Mouse (Mus musculus) embryonic facial prominence, embryonic 12.5 days (tissue): ENCODE results near the gene Nr6a1. TPM values are rescaled to one million over a fixed set of nuclear protein-coding genes. Genes with fewer than 3 reads are reported as not detected.
A peak's percentile ranks its signal among the peaks of the same experiment; 100 is the strongest.

ENCODE experiments used
- ATAC-seq: fragments of 200-750 bp; cut with Nextera tagmentation; 2 replicates; pipeline ENCODE4 v1.8.0; 2017; ENCODE audit not compliant: insufficient number of reproducible peaks, insufficient read depth, low FRiP score, low TSS enrichment
- H3K27ac ChIP-seq: fragments of 300-500 bp; sonication (generic); 2 replicates; pipeline ENCODE4 v1.5.1; 2016; ENCODE audit warnings: mild to moderate bottlenecking
- H3K27me3 ChIP-seq: fragments of 300-500 bp; sonication (generic); 2 replicates; pipeline ENCODE4 v1.6.1; 2016; ENCODE audit warnings: mild to moderate bottlenecking, moderate library complexity
- H3K36me3 ChIP-seq: fragments of 300-500 bp; sonication (generic); 2 replicates; pipeline ENCODE4 v1.6.1; 2016; ENCODE audit warnings: mild to moderate bottlenecking
- H3K4me1 ChIP-seq: fragments of 300-500 bp; sonication (generic); 2 replicates; pipeline ENCODE4 v1.6.1; 2016
- H3K4me2 ChIP-seq: fragments of 300-500 bp; sonication (generic); replicated peaks from 2 replicates; pipeline ENCODE4 v1.6.1; 2016; ENCODE audit warnings: mild to moderate bottlenecking, moderate library complexity
- H3K4me3 ChIP-seq: fragments of 300-500 bp; sonication (generic); 2 replicates; pipeline ENCODE4 v1.5.1; 2016; ENCODE audit warnings: mild to moderate bottlenecking
- H3K9ac ChIP-seq: fragments of 300-500 bp; sonication (generic); 2 replicates; pipeline ENCODE4 v1.6.1; 2016; ENCODE audit warnings: mild to moderate bottlenecking, moderate library complexity
- H3K9me3 ChIP-seq: fragments of 300-500 bp; sonication (generic); 2 replicates; pipeline ENCODE4 v1.6.1; 2016; ENCODE audit warnings: mild to moderate bottlenecking, moderate library complexity
- WGBS: fragments of 180-500 bp; shearing (Covaris S2); methylation state at CpG from one replicate; pipeline ENCODE4 v1.1.7; 2016; 5-methylcytosine and 5-hydroxymethylcytosine counted together
- polyA plus RNA-seq: library from polyadenylated mRNA; unstranded; fragments of >200 nt; fragmentation: Nextera tagmentation; extraction: Ambion mirVana; gene quantifications from 2 replicates; pipeline ENCODE4 v1.2.1, GENCODE M21; 2016

The Nr6a1 gene
- polyA plus RNA-seq, 1 experiment from 2014 or later: 2.0 TPM

GRCm38 (mm10) chr2:38720661-38721060 lies 206.8 kb downstream of the Nr6a1 start:
- H3K4me3 ChIP-seq: no peak overlapping the region
- H3K4me2 ChIP-seq: no peak overlapping the region
- no peaks in the 10 kb centered on the region for H3K36me3 ChIP-seq
- WGBS: 72% methylated on average over 2 of the region's 2 CpGs
- no peaks in the 10 kb centered on the region for H3K9me3 ChIP-seq
- ATAC-seq: no peak
- H3K9ac ChIP-seq: no peak overlapping the region
- 0 out of 2 replicates have a peak, but pooled peaks cover 3% of the 10 kb centered on the region for H3K4me1 ChIP-seq
- no peaks in the 10 kb centered on the region for H3K27me3 ChIP-seq
- no peak overlapping the region for H3K27ac ChIP-seq

GRCm38 (mm10) chr2:38719354-38719753 lies 208.1 kb downstream of the Nr6a1 start:
- Histone ChIP-seq H3K4me1 (0 out of 2 replicates have a peak, but pooled peaks cover 3% of the 10 kb centered on the region), H3K9ac (no peak overlapping the region), H3K27me3 (peaks cover 6% of the 10 kb centered on the region), H3K27ac (no peak overlapping the region), H3K4me3 (no peak overlapping the region), H3K36me3 (no peaks in the 10 kb centered on the region), H3K4me2 (no peak overlapping the region), H3K9me3 (no peaks in the 10 kb centered on the region)
- 73% methylated on average over 6 of the region's 6 CpGs for whole genome bisulfite sequencing
- no peak for ATAC-seq

GRCm38 (mm10) chr2:38718676-38719075 lies 208.8 kb downstream of the Nr6a1 start:
- Histone ChIP-seq H3K9ac (no peak overlapping the region), H3K36me3 (no peaks in the 10 kb centered on the region), H3K4me1 (no peaks in the 10 kb centered on the region), H3K4me2 (no peak overlapping the region), H3K27me3 (peaks cover 12% of the 10 kb centered on the region), H3K4me3 (no peak overlapping the region), H3K27ac (no peak overlapping the region), H3K9me3 (no peaks in the 10 kb centered on the region)
- no peak for ATAC-seq
- WGBS: 66% methylated on average over 8 of the region's 8 CpGs

- Histone ChIP-seq H3K4me2 (no peak overlapping the region), H3K9ac (no peak overlapping the region), H3K36me3 (no peaks in the 10 kb centered on the region), H3K4me3 (no peak overlapping the region), H3K4me1 (peaks cover 4% of the 10 kb centered on the region; the same call in 1 of the 2 replicates), H3K9me3 (no peaks in the 10 kb centered on the region), H3K27ac (no peak overlapping the region), H3K27me3 (peaks cover 25% of the 10 kb centered on the region)
- ATAC-seq: no peak
- WGBS: 89% methylated on average over 2 of the region's 2 CpGs
Observed at GRCm38 (mm10) chr2:38717436-38717835, 210.1 kb downstream of the Nr6a1 start.

GRCm38 (mm10) chr2:38714324-38714723 lies 213.2 kb downstream of the Nr6a1 start, which contains the start of gene Nr5a1:
Gene Nr5a1 (minus strand): TSS chr2:38714542.
- no peak within 1 kb of the TSS for H3K4me2 ChIP-seq
- H3K9me3 ChIP-seq: no peaks in the 10 kb centered on the region
- H3K4me1 ChIP-seq: peaks cover 23% of the 10 kb centered on the region
- peaks cover 54% of the 10 kb centered on the region for H3K27me3 ChIP-seq
- WGBS: 88% methylated on average over 13 of the region's 13 CpGs
- no peaks in the 10 kb centered on the region for H3K36me3 ChIP-seq
- H3K27ac ChIP-seq: no peak within 1 kb of the TSS
- no peak for ATAC-seq
- no peak within 1 kb of the TSS for H3K4me3 ChIP-seq
- H3K9ac ChIP-seq: no peak within 1 kb of the TSS

GRCm38 (mm10) chr2:38713596-38713995 lies 213.9 kb downstream of the Nr6a1 start:
- Histone ChIP-seq H3K36me3 (no peaks in the 10 kb centered on the region), H3K27me3 (peaks cover 62% of the 10 kb centered on the region), H3K27ac (no peak overlapping the region), H3K4me3 (no peak overlapping the region), H3K9ac (no peak overlapping the region), H3K9me3 (no peaks in the 10 kb centered on the region), H3K4me2 (no peak overlapping the region), H3K4me1 (peaks cover 23% of the 10 kb centered on the region)
- no peak for ATAC-seq
- WGBS: 68% methylated on average over 3 of the region's 3 CpGs

GRCm38 (mm10) chr2:38712769-38713125 lies 214.7 kb downstream of the Nr6a1 start:
- Histone ChIP-seq H3K9ac (no peak overlapping the region), H3K4me3 (no peak overlapping the region), H3K27me3 (peaks cover 70% of the 10 kb centered on the region), H3K9me3 (no peaks in the 10 kb centered on the region), H3K36me3 (no peaks in the 10 kb centered on the region), H3K27ac (no peak overlapping the region), H3K4me2 (no peak overlapping the region), H3K4me1 (peaks cover 23% of the 10 kb centered on the region)
- no peak for ATAC-seq
- 20% methylated on average over 11 of the region's 11 CpGs for WGBS

GRCm38 (mm10) chr2:38712076-38712768 lies 215.3 kb downstream of the Nr6a1 start:
- H3K36me3 ChIP-seq: no peaks in the 10 kb centered on the region
- H3K4me3 ChIP-seq: peak overlapping the region; percentile 27
- peaks cover 23% of the 10 kb centered on the region for H3K4me1 ChIP-seq
- no peak overlapping the region for H3K27ac ChIP-seq
- H3K9me3 ChIP-seq: no peaks in the 10 kb centered on the region
- peaks cover 75% of the 10 kb centered on the region for H3K27me3 ChIP-seq
- ATAC-seq: no peak
- peak overlapping the region; percentile 53 for H3K4me2 ChIP-seq
- WGBS: 5% methylated on average over 51 of the region's 58 CpGs
- no peak overlapping the region; the same call in 1 of the 2 replicates for H3K9ac ChIP-seq

DNA sequence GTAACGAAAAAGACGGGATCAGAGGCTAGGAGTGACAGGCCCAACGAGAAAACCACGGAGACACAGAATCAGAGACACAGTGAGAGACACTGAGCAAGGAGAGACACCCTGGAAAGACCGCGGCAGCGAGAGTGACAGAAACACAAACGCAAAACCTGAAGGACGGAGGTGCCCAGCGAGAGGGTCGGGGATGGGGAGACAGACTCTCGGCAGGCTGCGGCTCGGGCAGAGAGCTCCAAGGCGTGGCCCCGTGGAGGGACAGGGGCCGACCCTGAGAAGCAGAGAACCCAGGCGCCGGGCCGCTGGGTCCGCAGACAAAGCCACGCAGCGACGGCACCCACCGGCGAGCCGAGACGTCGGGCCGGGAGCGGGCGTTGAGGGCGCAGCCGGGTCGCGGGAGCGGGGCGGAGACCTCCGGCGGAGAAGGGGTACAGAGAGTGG lies 216.0 kb downstream of the Nr6a1 start:
- Histone ChIP-seq H3K27me3 (peaks cover 83% of the 10 kb centered on the region), H3K9me3 (no peaks in the 10 kb centered on the region), H3K4me2 (peak overlapping the region; percentile 53), H3K4me3 (peak overlapping the region; percentile 27), H3K4me1 (peaks cover 23% of the 10 kb centered on the region), H3K27ac (no peak overlapping the region), H3K36me3 (no peaks in the 10 kb centered on the region), H3K9ac (no peak overlapping the region)
- ATAC-seq: no peak
- under 1% methylated on average over 40 of the region's 40 CpGs for WGBS

DNA sequence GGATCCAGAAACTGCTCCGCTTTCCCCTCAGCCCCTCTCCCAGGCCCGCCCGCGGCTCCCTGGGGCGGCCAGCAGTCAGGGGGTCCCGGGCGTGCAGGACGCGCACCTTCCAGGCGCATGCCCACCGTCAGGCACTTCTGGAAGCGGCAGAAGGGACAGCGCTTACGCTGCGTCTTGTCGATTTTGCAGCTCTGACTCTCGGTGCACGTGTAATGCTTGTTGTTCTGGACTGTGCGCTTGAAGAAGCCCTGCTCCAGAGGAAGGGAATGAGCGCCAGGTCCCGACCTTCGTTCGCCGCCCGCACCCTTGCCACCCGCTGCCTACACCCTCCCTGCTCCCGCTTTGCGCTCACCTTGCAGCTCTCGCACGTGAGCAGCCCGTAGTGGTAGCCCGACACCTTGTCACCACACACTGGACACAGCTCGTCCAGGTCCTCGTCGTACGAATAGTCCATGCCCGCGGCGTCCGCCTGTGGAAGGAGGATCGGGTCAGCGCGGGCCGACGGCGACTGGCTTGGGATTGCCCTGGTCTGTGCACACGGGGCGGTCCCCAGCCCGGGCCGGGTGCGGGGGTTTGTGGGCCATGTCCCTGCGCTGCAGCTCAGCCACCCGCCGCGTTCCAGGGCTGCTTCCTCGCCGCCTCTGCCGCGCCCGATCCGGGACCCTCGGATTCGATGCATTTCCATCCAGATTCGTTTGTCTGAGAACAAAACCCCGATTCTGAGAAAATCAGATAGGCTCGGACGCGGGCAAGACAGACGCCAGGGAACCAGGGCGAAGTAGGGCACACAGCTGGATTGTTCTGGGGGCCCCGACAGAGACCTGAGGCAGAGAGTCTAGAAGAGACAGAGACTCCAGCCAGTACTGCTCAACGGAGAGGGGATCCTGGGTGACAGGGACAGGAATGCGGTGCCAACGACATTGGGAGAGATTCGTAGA lies 216.9 kb downstream of the Nr6a1 start:
- ATAC-seq: no peak
- H3K4me1 ChIP-seq: peaks cover 23% of the 10 kb centered on the region
- peak overlapping the region; percentile 31 for H3K4me3 ChIP-seq
- no peak overlapping the region; the same call in 1 of the 2 replicates for H3K9ac ChIP-seq
- H3K36me3 ChIP-seq: no peaks in the 10 kb centered on the region
- WGBS: under 1% methylated on average over 75 of the region's 75 CpGs
- H3K27me3 ChIP-seq: peaks cover 92% of the 10 kb centered on the region
- no peak overlapping the region for H3K27ac ChIP-seq
- peak overlapping the region; percentile 49 for H3K4me2 ChIP-seq
- no peaks in the 10 kb centered on the region for H3K9me3 ChIP-seq

GRCm38 (mm10) chr2:38708907-38709688 lies 218.4 kb downstream of the Nr6a1 start:
- peaks cover 93% of the 10 kb centered on the region for H3K27me3 ChIP-seq
- WGBS: 17% methylated on average over 12 of the region's 12 CpGs
- no peak overlapping the region for H3K9ac ChIP-seq
- ATAC-seq: no peak
- H3K4me3 ChIP-seq: no peak overlapping the region
- H3K9me3 ChIP-seq: no peaks in the 10 kb centered on the region
- no peak overlapping the region for H3K4me2 ChIP-seq
- no peak overlapping the region for H3K27ac ChIP-seq
- H3K4me1 ChIP-seq: peaks cover 23% of the 10 kb centered on the region
- H3K36me3 ChIP-seq: no peaks in the 10 kb centered on the region
